Mouse (Mus musculus) adipose tissue, adult 10 weeks (tissue): ENCODE data around the gene Cks1b. TPM values are rescaled to one million over a fixed set of nuclear protein-coding genes. Genes with fewer than 3 reads are reported as not detected.

ENCODE experiments used
- polyA plus RNA-seq: library from polyadenylated mRNA; stranded (reverse); fragments of 350-450 nt; fragmentation: Illumina TruSeq; extraction: RNeasy Lipid Tissue Mini Kit (QIAGEN cat#74804); gene quantifications from one replicate; pipeline ENCODE4 v1.2.3, GENCODE M21; 2014; ENCODE audit warnings: low read depth, low replicate concordance

Gene Cks1b
- 34.3 TPM for polyA plus RNA-seq

GRCm38 (mm10) chr3:89418170-89418860 is at the start of gene Cks1b, which contains the start of gene Shc1:
Gene Cks1b (minus strand): TSS chr3:89418383.
Gene Shc1 (plus strand): TSS chr3:89418443.

GRCm38 (mm10) chr3:89454401-89455177 is 36.4 kb upstream of the Cks1b start, which contains the start of gene Pmvk:
Gene Pmvk (plus strand): TSS chr3:89454541.

GRCm38 (mm10) chr3:89436176-89437113 is 18.3 kb upstream of the Cks1b start, which contains the start of gene Pbxip1:
Gene Pbxip1 (plus strand): TSS chr3:89436706.

GRCm38 (mm10) chr3:89430171-89431159 is 12.3 kb upstream of the Cks1b start, which contains the start of gene Pygo2:
Gene Pygo2 (plus strand): TSS chr3:89430214.

GRCm38 (mm10) chr3:89411490-89412393 is 6.4 kb downstream of the Cks1b start, which contains the start of gene Flad1:
Gene Flad1 (minus strand): TSS chr3:89411870.

GRCm38 (mm10) chr3:89402693-89403092 is 15.5 kb downstream of the Cks1b start, which contains the start of gene Lenep:
Gene Lenep (minus strand): TSS chr3:89402793.

GRCm38 (mm10) chr3:89394006-89394893 is 23.9 kb downstream of the Cks1b start, which contains the start of gene Zbtb7b:
Gene Zbtb7b (minus strand): TSS chr3:89394776.

Other genes with a start within 250 kb of the Cks1b start
- 56.1 TPM for gene Scamp3, start 240.9 kb downstream of the Cks1b start, polyA plus RNA-seq
- gene Fam189b, start 235.2 kb downstream of the Cks1b start, polyA plus RNA-seq, result 5.8 TPM
- 67.8 TPM for gene Gba, start 215.5 kb downstream of the Cks1b start, polyA plus RNA-seq
- gene Thbs3, start 203.2 kb downstream of the Cks1b start, polyA plus RNA-seq, result 30.3 TPM
- 92.5 TPM for gene Mtx1, start 191.3 kb downstream of the Cks1b start, polyA plus RNA-seq
- 1.0 TPM for gene Muc1, start 189.3 kb downstream of the Cks1b start, polyA plus RNA-seq
- 96.9 TPM for gene Krtcap2, start 172.4 kb downstream of the Cks1b start, polyA plus RNA-seq
- 2.9 TPM for gene Trim46, start 172.1 kb downstream of the Cks1b start, polyA plus RNA-seq
- gene Dpm3, start 159.0 kb downstream of the Cks1b start, polyA plus RNA-seq, result 152 TPM
- 135 TPM for gene Slc50a1, start 147.8 kb downstream of the Cks1b start, polyA plus RNA-seq
- 26.1 TPM for gene Efna1, start 137.2 kb downstream of the Cks1b start, polyA plus RNA-seq
- 1.3 TPM for gene Efna3, start 95.4 kb downstream of the Cks1b start, polyA plus RNA-seq
- 3.4 TPM for gene Efna4, start 80.4 kb downstream of the Cks1b start, polyA plus RNA-seq
- 145 TPM for gene Adam15, start 68.4 kb downstream of the Cks1b start, polyA plus RNA-seq
- gene Dcst2, start 56.4 kb downstream of the Cks1b start, polyA plus RNA-seq, result 2.8 TPM
- 5.4 TPM for gene Dcst1, start 53.1 kb downstream of the Cks1b start, polyA plus RNA-seq
- gene Zbtb7b, start 23.6 kb downstream of the Cks1b start, polyA plus RNA-seq, result 52.0 TPM
- 1.8 TPM for gene Lenep, start 15.6 kb downstream of the Cks1b start, polyA plus RNA-seq
- gene Flad1, start 6.5 kb downstream of the Cks1b start, polyA plus RNA-seq, result 24.9 TPM
- 76.1 TPM for gene Shc1, start 60 bp upstream of the Cks1b start, polyA plus RNA-seq
- gene Pygo2, start 11.8 kb upstream of the Cks1b start, polyA plus RNA-seq, result 30.1 TPM
- 70.3 TPM for gene Pbxip1, start 18.3 kb upstream of the Cks1b start, polyA plus RNA-seq
- 74.9 TPM for gene Pmvk, start 36.2 kb upstream of the Cks1b start, polyA plus RNA-seq
- gene Kcnn3, start 101.8 kb upstream of the Cks1b start, polyA plus RNA-seq, result 1.4 TPM